Mouse (Mus musculus): ENCODE measurements at regions not wholly inside any gene's neighbourhood (a gene's known extent, or its start where the extent isn't known, plus 50 kb on each side); places are given as distances from the start of the nearest gene placed in this dataset.

DNA sequence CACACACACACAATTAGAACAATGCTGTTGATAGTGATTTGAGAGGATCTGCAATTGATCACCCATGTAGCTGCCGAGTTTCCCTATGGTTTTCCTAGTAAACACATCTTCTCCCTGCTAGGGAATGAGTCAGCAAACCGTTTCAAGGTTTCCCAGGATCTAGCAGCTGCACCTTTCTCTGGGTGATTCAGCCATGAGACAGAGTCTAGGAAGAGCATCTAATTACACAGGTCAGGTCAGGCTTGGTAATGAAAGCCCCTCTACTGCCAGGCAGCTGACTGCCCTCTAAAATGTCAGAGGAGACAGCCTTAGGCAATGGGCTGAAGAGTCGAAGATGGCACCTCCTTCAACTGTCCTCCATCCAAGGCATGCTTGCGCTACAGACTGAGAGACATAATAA lies 438.5 kb downstream of the Tns1 start:
- Histone ChIP-seq H3K36me3 (replicated peaks in 1 of 2; ENCODE audit: control insufficient read depth in 1 of 2, insufficient read depth in 1 of 2, low read length in 1 of 2) (no peaks in the 10 kb centered on the region), H3K79me2 (replicated peaks; ENCODE audit: control insufficient read depth, extremely low read depth, insufficient read depth, poor library complexity, severe bottlenecking) (no peaks in the 10 kb centered on the region), H3K4me1 (ENCODE audit: control insufficient read depth in 1 of 2, insufficient read depth in 2 of 2) (no peaks in the 10 kb centered on the region), H3K4me2 (ENCODE audit: insufficient read depth, low read depth, poor library complexity, severe bottlenecking) (no peak overlapping the region), H3K4me3 (replicated peaks in 1 of 3; ENCODE audit: low read depth in 2 of 3, low read length in 2 of 3, poor library complexity in 1 of 3) (no peak overlapping the region), H3K27me3 (replicated peaks) (peaks cover 63% of the 10 kb centered on the region), H3K9me3 (replicated peaks; ENCODE audit: low read length) (no peaks in the 10 kb centered on the region), H3K27ac (ENCODE audit: insufficient read depth, low read depth) (no peak overlapping the region), H3K9ac (ENCODE audit: insufficient read depth, low read depth) (no peak overlapping the region)
- in situ Hi-C loops (cut with MboI; ENCODE audit: low pct_ligation_motif_present, low pct_unique_long_range_greater_than_20kb, low sequenced_read_pairs) (no loop called here), dilution Hi-C loops (cut with MboI; ENCODE audit: extremely low pct_ligation_motif_present, extremely low pct_unique_long_range_greater_than_20kb, low sequenced_read_pairs) (no loop called here)
- no peak for DNase-seq (ENCODE audit: extremely low read depth)
- TF ChIP-seq GABPA (IDR thresholded peaks at IDR 0.05; ENCODE audit: insufficient replicate concordance, low read depth, low read length) (no peak), RCOR1 (conservative IDR thresholded peaks at IDR 0.05; ENCODE audit: low read depth, low read length) (no peak), EP300 (IDR thresholded peaks at IDR 0.05; ENCODE audit: low read length) (no peak), POLR2A (IDR thresholded peaks at IDR 0.05; ENCODE audit: low read depth, low read length) (no peak), SMC3 (IDR thresholded peaks at IDR 0.05; ENCODE audit: low read depth, low read length) (no peak), UBTF (IDR thresholded peaks at IDR 0.05; ENCODE audit: low read depth, low read length) (no peak), RAD21 (IDR thresholded peaks at IDR 0.05; ENCODE audit: low read depth, low read length) (no peak), ZC3H11A (IDR thresholded peaks at IDR 0.05; ENCODE audit: low read depth, low read length) (no peak), USF2 (conservative IDR thresholded peaks at IDR 0.05; ENCODE audit: low read depth, low read length) (no peak), NELFE (IDR thresholded peaks at IDR 0.05; ENCODE audit: low read depth, low read length) (no peak), MAFK (IDR thresholded peaks at IDR 0.05; ENCODE audit: insufficient replicate concordance, low read length) (no peak), BHLHE40 (IDR thresholded peaks at IDR 0.05; ENCODE audit: low read depth, low read length) (no peak), ZKSCAN1 (IDR thresholded peaks at IDR 0.05; ENCODE audit: borderline replicate concordance, low read depth, low read length) (no peak), JUND (conservative IDR thresholded peaks at IDR 0.05; ENCODE audit: low read depth, low read length) (no peak), CHD1 (IDR thresholded peaks at IDR 0.05; ENCODE audit: low read depth, low read length) (no peak), MEF2A (IDR thresholded peaks at IDR 0.05; ENCODE audit: borderline replicate concordance, low read depth, low read length) (no peak), ZNF384 (IDR thresholded peaks at IDR 0.05; ENCODE audit: low read depth, low read length) (no peak), MXI1 (IDR thresholded peaks at IDR 0.05; ENCODE audit: low read depth, low read length) (no peak), E2F4 (IDR thresholded peaks at IDR 0.05; ENCODE audit: insufficient replicate concordance, low read depth, low read length) (no peak)

DNA sequence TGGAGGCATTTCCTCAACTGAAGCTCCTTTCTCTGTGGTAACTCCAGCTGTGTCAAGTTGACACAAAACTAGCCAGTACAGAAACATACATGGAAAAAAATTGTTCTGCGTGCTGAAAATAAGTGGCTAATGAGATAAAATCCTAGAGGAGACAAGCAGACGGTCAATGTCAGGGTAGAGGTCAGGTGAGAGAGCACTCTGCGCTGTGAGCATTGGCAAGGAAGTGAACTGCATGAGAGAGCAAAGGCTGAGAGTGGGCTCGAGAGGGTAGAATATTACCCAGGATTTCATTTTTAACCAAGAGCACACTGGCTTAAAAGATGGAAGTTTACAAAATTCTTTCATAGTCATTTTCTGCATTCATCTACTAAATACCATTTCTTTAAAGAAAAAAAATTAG lies 439.2 kb downstream of the Tns1 start:
- Histone ChIP-seq H3K27me3 (replicated peaks) (peaks cover 66% of the 10 kb centered on the region), H3K4me2 (ENCODE audit: insufficient read depth, low read depth, poor library complexity, severe bottlenecking) (no peak overlapping the region)
- in situ Hi-C loops (cut with MboI; ENCODE audit: low pct_ligation_motif_present, low pct_unique_long_range_greater_than_20kb, low sequenced_read_pairs) = no loop called here

More for the DNA sequence above, 439.2 kb downstream of the Tns1 start:
- TF ChIP-seq IRF4 (IDR thresholded peaks at IDR 0.05; ENCODE audit: low read depth, low read length) = no peak
- no peak for TF ChIP-seq TCF12 (IDR thresholded peaks at IDR 0.05; ENCODE audit: low read depth, low read length)
- no peak for TF ChIP-seq MEF2A (IDR thresholded peaks at IDR 0.05; ENCODE audit: borderline replicate concordance, low read depth, low read length)
- TF ChIP-seq ZC3H11A (IDR thresholded peaks at IDR 0.05; ENCODE audit: low read depth, low read length) = no peak
- TF ChIP-seq JUND (conservative IDR thresholded peaks at IDR 0.05; ENCODE audit: low read depth, low read length) = no peak
- TF ChIP-seq ZKSCAN1 (IDR thresholded peaks at IDR 0.05; ENCODE audit: borderline replicate concordance, low read depth, low read length) = no peak
- TF ChIP-seq ETS1 (conservative IDR thresholded peaks at IDR 0.05; ENCODE audit: low read depth, low read length) = no peak
- TF ChIP-seq CHD1 (IDR thresholded peaks at IDR 0.05; ENCODE audit: low read depth, low read length) = no peak
- TF ChIP-seq SMC3 (IDR thresholded peaks at IDR 0.05; ENCODE audit: low read depth, low read length) = no peak
- TF ChIP-seq MXI1 (IDR thresholded peaks at IDR 0.05; ENCODE audit: low read depth, low read length) = no peak
- no peak for TF ChIP-seq UBTF (IDR thresholded peaks at IDR 0.05; ENCODE audit: low read depth, low read length)
- no peak for TF ChIP-seq USF1 (IDR thresholded peaks at IDR 0.05; ENCODE audit: low read depth, low read length)
- TF ChIP-seq MAZ (IDR thresholded peaks at IDR 0.05; ENCODE audit: low read depth, low read length) = no peak
- TF ChIP-seq ZNF384 (IDR thresholded peaks at IDR 0.05; ENCODE audit: low read depth, low read length) = no peak
- Histone ChIP-seq H3K36me3 (replicated peaks in 1 of 2; ENCODE audit: control insufficient read depth in 1 of 2, insufficient read depth in 1 of 2, low read length in 1 of 2) (no peaks in the 10 kb centered on the region), H3K9ac (ENCODE audit: insufficient read depth, low read depth) (no peak overlapping the region), H3K4me3 (replicated peaks in 1 of 3; ENCODE audit: low read depth in 2 of 3, low read length in 2 of 3, poor library complexity in 1 of 3) (no peak overlapping the region), H3K9me3 (replicated peaks; ENCODE audit: low read length) (no peaks in the 10 kb centered on the region), H3K79me2 (replicated peaks; ENCODE audit: control insufficient read depth, extremely low read depth, insufficient read depth, poor library complexity, severe bottlenecking) (no peaks in the 10 kb centered on the region), H3K27ac (ENCODE audit: insufficient read depth, low read depth) (no peak overlapping the region), H3K4me1 (ENCODE audit: control insufficient read depth in 1 of 2, insufficient read depth in 2 of 2) (no peaks in the 10 kb centered on the region)
- DNase-seq (ENCODE audit: extremely low read depth) = no peak
- dilution Hi-C loops (cut with MboI; ENCODE audit: extremely low pct_ligation_motif_present, extremely low pct_unique_long_range_greater_than_20kb, low sequenced_read_pairs) = no loop called here
